Mouse (Mus musculus) embryonic facial prominence, embryonic 12.5 days (tissue): ENCODE measurements around the gene Med29. TPM values are rescaled to one million over a fixed set of nuclear protein-coding genes. Genes with fewer than 3 reads are reported as not detected.

Source experiments
- ATAC-seq: fragments of 200-750 bp; cut with Nextera tagmentation; 2 replicates; pipeline ENCODE4 v1.8.0; 2017; ENCODE audit not compliant: insufficient number of reproducible peaks, insufficient read depth, low FRiP score, low TSS enrichment
- H3K27ac ChIP-seq: fragments of 300-500 bp; sonication (generic); 2 replicates; pipeline ENCODE4 v1.5.1; 2016; ENCODE audit warnings: mild to moderate bottlenecking
- H3K27me3 ChIP-seq: fragments of 300-500 bp; sonication (generic); 2 replicates; pipeline ENCODE4 v1.6.1; 2016; ENCODE audit warnings: mild to moderate bottlenecking, moderate library complexity
- H3K36me3 ChIP-seq: fragments of 300-500 bp; sonication (generic); 2 replicates; pipeline ENCODE4 v1.6.1; 2016; ENCODE audit warnings: mild to moderate bottlenecking
- H3K4me1 ChIP-seq: fragments of 300-500 bp; sonication (generic); 2 replicates; pipeline ENCODE4 v1.6.1; 2016
- H3K4me2 ChIP-seq: fragments of 300-500 bp; sonication (generic); replicated peaks from 2 replicates; pipeline ENCODE4 v1.6.1; 2016; ENCODE audit warnings: mild to moderate bottlenecking, moderate library complexity
- H3K4me3 ChIP-seq: fragments of 300-500 bp; sonication (generic); 2 replicates; pipeline ENCODE4 v1.5.1; 2016; ENCODE audit warnings: mild to moderate bottlenecking
- H3K9ac ChIP-seq: fragments of 300-500 bp; sonication (generic); 2 replicates; pipeline ENCODE4 v1.6.1; 2016; ENCODE audit warnings: mild to moderate bottlenecking, moderate library complexity
- H3K9me3 ChIP-seq: fragments of 300-500 bp; sonication (generic); 2 replicates; pipeline ENCODE4 v1.6.1; 2016; ENCODE audit warnings: mild to moderate bottlenecking, moderate library complexity
- WGBS: fragments of 180-500 bp; shearing (Covaris S2); methylation state at CpG from one replicate; pipeline ENCODE4 v1.1.7; 2016; 5-methylcytosine and 5-hydroxymethylcytosine counted together
- polyA plus RNA-seq: library from polyadenylated mRNA; unstranded; fragments of >200 nt; fragmentation: Nextera tagmentation; extraction: Ambion mirVana; gene quantifications from 2 replicates; pipeline ENCODE4 v1.2.1, GENCODE M21; 2016

Med29 gene
- polyA plus RNA-seq, 1 experiment from 2014 or later, result 51.1 TPM

DNA sequence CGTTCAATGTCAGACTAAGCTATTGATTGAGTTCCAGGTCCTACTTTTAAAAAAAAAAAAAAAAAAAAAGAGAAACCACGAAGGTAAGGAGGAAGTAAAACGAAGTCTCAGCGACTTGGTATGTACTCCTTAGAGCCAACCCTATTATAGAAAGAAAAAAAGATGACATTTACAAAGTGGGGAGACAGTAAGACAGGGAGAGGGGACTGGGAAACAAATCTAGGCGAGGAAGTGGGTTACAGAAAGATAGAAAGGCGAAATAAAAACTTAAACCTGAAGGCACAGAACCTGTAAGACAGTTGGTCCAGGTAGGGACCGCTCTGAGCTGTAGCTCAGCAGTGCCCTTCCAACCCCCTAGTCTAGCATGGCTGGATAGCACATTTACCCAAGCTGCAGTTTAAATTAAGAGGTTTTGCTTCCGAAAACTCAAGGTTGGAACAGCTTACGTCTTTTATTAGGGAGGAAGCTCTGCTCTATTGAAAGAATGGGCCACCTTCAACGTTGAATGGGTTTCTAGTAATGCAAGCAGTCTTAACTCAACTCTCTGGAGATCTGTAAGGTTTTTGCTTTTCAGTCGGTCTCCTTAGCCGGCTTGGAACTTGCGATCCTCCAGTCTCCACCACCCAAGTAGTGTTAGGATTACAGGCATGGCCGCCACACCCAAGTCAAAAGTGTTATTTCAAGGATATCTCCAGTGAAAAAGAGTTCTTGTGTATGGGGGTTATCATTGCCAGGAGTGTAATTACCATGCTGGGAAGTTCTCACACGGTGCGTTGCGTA lies 12.1 kb downstream of the Med29 start, which contains the start of gene Zfp36:
Gene Zfp36, minus strand, starts transcription at position 17 of the 780 bp plus-strand sequence.
- 41% methylated on average over 17 of the region's 17 CpGs for WGBS
- H3K4me2 ChIP-seq, result peak within 1 kb of the TSS; percentile 93

DNA sequence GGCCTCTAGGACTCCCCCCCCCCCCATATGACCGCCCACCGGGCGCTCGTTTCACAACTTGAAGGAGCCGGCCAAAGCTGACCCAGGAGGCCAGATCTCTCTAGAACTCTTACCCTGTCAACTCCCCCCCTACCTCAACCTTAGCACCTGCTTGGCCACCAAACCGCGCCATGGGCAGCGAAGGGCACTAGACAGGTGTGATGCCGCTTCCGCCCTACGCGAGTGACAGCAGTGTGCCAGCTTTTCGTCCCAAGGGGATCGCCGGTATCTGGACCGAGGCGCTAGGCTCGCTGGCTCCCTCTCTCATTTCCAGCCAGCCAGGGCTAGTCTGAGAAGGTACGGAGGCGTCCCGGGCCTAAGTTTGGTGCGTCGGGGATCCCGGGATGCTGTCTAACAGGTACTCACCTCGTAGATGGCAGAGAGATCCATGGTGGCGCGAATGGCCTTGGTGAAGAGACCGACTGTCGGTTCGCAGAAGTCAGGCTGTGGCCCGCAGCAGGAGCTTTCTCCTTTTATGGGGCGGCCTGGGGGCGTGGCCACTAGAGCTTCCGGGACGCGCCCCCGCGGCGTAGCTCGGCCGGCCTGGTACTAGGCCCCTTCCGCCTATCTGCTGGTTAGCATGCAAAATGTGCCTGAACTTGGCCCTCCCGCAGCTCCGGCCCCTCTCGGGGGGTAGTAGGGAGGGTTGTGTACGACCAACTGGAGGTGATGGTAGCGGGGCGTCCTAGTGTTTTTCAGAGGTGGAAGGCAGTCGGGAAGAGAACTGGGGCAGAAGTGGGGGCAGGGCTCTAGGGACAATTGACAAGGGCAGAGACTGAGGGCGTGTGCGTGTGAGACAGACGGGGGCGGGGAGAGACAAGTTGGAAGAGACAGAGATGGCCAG lies 13.5 kb downstream of the Med29 start:
- Histone ChIP-seq H3K4me3 (peak overlapping the region; percentile 66), H3K4me2 (peak overlapping the region; percentile 93), H3K36me3 (peaks cover 9% of the 10 kb centered on the region; the same call in 1 of the 2 replicates), H3K9me3 (no peaks in the 10 kb centered on the region), H3K27me3 (no peaks in the 10 kb centered on the region), H3K27ac (peak overlapping the region; percentile 87), H3K4me1 (peaks cover 66% of the 10 kb centered on the region), H3K9ac (peak overlapping the region; percentile 86)
- WGBS, result 2% methylated on average over 53 of the region's 53 CpGs
- 0 out of 2 replicates have a peak, but pooled peaks have one; percentile 7 for ATAC-seq

More for the DNA sequence above, 12.1 kb downstream of the Med29 start, which contains the start of gene Zfp36:
- Histone ChIP-seq H3K4me1 (peaks cover 65% of the 10 kb centered on the region), H3K27me3 (no peaks in the 10 kb centered on the region), H3K4me3 (peak within 1 kb of the TSS; percentile 66), H3K9ac (peak within 1 kb of the TSS; percentile 86), H3K27ac (peak within 1 kb of the TSS; percentile 94), H3K9me3 (no peaks in the 10 kb centered on the region), H3K36me3 (peaks cover 14% of the 10 kb centered on the region)
- no peak for ATAC-seq

DNA sequence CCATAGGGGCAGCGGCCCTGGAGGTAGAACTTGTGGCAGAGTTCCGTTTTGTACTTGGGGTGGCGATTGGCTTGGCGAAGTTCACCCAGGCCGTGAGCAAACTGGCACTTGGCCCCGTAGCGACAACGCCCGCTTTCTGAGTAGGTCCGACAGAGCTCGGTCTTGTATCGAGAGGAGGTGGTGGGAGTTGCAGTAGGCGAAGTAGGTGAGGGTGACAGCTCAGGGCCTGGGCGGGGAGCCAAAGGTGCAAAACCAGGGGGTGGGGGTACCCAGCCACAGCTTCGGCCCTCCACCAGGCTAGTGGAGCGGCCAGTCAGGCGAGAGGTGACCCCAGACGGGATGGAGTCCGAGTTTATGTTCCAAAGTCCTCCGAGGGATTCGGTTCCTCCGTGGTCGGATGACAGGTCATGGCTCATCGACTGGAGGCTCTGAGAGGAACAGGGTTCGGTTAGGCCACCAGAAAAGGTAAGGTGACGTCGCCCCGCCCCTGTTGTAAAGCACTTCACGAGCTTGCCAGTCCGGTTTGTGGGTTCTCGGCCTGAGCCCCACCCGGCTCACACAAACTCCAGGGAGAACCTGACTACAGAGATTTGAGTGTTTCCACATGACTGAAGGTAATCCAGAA lies 14.3 kb downstream of the Med29 start:
- Histone ChIP-seq H3K4me2 (peak overlapping the region; percentile 93), H3K27ac (peak overlapping the region; percentile 87), H3K36me3 (peaks cover 9% of the 10 kb centered on the region; the same call in 1 of the 2 replicates), H3K4me1 (peaks cover 69% of the 10 kb centered on the region), H3K9me3 (no peaks in the 10 kb centered on the region), H3K27me3 (no peaks in the 10 kb centered on the region), H3K9ac (peak overlapping the region; percentile 86), H3K4me3 (peak overlapping the region; percentile 66)
- ATAC-seq, result no peak
- WGBS, result 46% methylated on average over 32 of the region's 32 CpGs

DNA sequence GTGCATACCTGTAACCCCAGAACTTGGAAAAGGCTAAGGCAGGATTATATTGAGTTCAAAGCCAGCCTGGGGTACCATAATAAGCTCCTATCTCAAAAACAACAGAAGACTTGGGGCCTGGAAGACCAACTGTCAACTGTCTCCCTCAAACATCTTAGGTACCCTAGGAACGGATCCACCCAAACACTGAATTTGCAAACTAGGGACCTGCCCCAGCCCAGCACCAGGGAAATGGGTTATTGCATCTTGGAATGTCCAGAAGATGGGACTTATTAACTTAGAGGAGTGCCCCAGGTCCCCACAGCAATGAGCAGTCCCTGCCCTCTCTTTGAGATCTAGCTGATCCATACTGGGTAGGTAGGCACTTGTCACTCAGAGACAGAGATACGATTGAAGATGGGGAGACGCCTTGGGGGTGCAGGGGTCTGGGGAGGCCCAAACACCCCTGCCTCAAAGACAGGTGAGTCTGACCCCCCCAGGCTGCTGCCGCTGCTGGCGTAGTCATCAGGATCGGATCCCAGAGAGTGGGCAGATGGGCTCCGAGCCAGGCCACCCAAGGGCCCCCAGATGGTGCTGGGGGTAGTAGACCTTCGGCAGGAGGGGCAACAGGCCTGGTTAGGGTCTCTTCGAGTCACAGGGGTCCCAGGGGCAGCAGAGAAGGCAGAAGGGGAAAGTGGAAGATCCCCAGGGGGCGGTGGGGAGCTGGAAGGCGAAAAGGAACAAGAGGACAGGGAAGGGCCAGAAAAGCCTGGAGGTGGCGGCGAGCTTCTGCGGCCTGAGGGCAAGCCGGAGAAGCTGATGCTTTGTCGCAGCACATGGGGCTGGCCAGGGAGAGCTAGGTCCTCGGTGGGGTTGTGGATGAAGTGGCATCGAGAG lies 15.1 kb downstream of the Med29 start:
- peak overlapping the region; percentile 66 for H3K4me3 ChIP-seq
- ATAC-seq, result no peak
- H3K9me3 ChIP-seq, result no peaks in the 10 kb centered on the region
- H3K27ac ChIP-seq, result peak overlapping the region; percentile 87
- H3K4me2 ChIP-seq, result peak overlapping the region; percentile 93
- peaks cover 61% of the 10 kb centered on the region for H3K4me1 ChIP-seq
- WGBS, result 68% methylated on average over 18 of the region's 18 CpGs
- peak overlapping the region; percentile 86 for H3K9ac ChIP-seq
- H3K36me3 ChIP-seq, result peaks cover 9% of the 10 kb centered on the region; the same call in 1 of the 2 replicates
- no peaks in the 10 kb centered on the region for H3K27me3 ChIP-seq

DNA sequence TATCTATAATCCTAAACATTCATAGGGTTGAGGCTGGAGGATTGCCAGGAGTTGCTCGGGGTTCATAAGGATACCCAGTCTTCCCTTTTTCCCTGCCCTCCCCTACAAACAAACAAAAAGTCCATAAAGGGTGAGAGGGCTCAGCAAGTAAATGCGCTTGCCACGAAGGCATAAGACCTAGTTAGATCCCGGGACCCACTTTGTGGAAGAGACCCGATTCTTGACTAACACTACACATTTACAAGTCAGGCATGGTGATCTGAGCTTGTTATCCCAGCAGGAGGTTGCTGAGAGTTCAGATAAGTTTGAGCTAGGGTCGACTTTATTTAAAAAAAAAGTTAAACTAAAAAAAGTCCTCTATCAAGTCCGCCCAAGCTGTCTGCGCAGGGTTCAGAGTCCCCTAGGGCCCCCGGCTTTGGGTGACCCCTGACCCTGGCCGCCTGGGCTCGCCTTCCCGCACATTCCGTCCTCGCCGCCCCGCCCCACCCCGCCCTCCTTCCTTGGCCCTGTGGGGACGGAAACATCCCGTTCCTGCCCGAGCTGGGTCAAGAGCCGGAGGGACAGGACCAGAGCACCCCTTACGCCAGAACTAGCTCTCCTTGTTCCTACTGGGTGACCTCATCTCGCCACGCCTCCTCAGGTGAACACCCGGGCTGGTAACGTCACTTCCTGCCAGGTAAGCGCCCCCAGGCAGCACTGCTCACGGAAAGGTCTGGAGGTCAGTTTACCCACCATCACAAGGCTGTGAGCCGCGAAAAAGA lies 16.3 kb downstream of the Med29 start:
- Histone ChIP-seq H3K27me3 (no peaks in the 10 kb centered on the region), H3K27ac (peak overlapping the region; percentile 94), H3K9me3 (no peaks in the 10 kb centered on the region), H3K4me2 (peak overlapping the region; percentile 74), H3K36me3 (peaks cover 9% of the 10 kb centered on the region; the same call in 1 of the 2 replicates), H3K4me1 (peaks cover 49% of the 10 kb centered on the region), H3K4me3 (peak overlapping the region; percentile 33), H3K9ac (peak overlapping the region; percentile 52)
- 3% methylated on average over 30 of the region's 30 CpGs for WGBS
- no peak for ATAC-seq

DNA sequence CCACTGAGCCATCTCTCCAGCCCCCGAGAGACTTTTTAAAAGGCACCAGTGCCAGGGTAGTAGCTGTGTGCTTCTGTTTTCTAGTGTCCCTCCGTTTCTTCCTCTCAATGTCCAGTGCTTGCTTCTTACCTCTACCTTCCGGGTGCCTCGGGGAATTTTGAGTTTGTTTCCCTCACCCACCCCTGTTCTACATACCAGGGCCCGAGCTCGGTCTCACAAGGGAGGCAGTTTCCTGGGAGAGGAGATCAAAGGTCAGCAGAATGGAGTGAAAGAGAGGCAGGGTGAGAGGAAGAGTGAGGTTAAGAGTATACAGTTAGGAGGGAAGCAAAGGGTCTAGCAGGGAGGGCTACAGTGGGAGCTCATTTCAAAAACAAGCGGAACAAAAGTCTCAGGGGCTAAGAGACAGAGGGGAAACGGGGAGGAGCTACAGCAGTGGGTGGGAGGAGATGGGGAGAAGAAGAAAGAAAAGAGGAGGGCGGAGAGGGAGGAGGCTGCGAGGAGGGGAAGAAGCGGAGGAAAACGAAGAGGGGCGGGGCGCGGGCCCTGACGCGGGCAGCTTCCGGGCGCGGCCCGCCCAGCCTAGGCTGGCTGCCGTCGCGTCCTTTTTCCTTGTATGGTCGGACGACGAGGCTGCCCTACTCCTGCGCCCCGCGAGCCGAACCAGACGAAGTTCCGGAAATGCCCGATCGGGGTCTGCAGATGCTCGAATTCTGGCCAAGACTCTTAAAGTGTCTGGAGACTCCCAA lies 17.2 kb downstream of the Med29 start:
- no peaks in the 10 kb centered on the region for H3K9me3 ChIP-seq
- H3K4me1 ChIP-seq, result peaks cover 47% of the 10 kb centered on the region
- WGBS, result under 1% methylated on average over 33 of the region's 36 CpGs
- H3K9ac ChIP-seq, result peak overlapping the region; percentile 52
- H3K36me3 ChIP-seq, result peaks cover 10% of the 10 kb centered on the region
- H3K4me3 ChIP-seq, result peak overlapping the region; percentile 33
- ATAC-seq, result peak; percentile 42
- peak overlapping the region; percentile 94 for H3K27ac ChIP-seq
- no peaks in the 10 kb centered on the region for H3K27me3 ChIP-seq
- H3K4me2 ChIP-seq, result peak overlapping the region; percentile 74

DNA sequence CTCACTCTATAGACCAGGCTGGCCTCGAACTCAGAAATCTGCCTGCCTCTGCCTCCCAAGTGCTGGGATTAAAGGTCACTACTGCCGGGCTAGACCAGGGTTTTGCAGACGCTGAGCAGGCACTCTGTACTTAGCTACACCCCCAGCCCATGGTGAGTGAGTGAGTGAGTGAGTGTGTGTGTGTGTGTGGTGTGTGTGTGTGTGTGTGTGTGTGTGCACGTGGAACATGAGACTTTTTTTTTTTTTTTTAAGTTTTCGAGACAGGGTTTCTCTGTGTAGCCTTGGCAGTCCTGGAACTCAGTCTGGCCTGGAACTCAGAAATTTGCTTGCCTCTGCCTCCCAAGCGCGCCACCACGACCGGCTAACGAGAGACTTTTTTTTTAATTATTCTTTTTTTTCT lies 17.9 kb downstream of the Med29 start:
- WGBS, result 76% methylated on average over 10 of the region's 10 CpGs
- H3K4me2 ChIP-seq, result peak overlapping the region; percentile 74; the same call in 1 of the 2 replicates

DNA sequence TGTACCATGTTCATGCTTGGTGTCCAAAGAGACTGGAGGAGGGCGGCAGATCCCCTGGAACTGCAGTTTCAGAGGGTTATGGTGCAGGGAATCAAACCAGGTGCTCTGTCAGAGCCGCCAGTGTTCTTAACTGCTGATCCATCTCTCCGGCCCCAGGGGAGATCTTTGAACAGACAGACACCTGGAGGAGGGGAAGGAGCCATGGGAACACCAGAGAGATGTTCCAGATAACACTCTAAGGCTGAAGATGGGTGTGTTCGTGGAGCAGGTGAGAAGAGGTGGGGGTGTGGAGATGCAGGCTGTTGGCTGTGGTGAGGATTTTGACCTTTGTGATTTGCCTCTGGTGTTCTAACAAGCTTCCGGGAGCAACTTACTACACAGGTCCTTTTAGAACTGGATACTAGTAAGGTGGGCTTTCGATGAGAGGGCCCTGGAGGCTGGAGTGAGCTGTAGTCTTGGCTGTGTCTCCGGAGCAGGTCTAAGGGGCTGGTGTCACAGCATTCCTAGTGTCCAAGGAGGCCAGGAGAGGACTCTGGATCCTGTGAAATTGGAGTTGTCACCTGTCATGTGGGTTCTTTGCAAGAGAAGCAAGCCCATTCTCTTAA lies 18.5 kb downstream of the Med29 start:
- no peak for ATAC-seq
- Histone ChIP-seq H3K4me1 (peaks cover 49% of the 10 kb centered on the region), H3K36me3 (peaks cover 22% of the 10 kb centered on the region), H3K4me3 (no peak overlapping the region), H3K9ac (no peak overlapping the region), H3K27ac (peak overlapping the region; percentile 74), H3K27me3 (no peaks in the 10 kb centered on the region), H3K9me3 (no peaks in the 10 kb centered on the region), H3K4me2 (peak overlapping the region; percentile 4; the same call in 1 of the 2 replicates)
- 74% methylated on average over 7 of the region's 7 CpGs for WGBS

More for the DNA sequence above, 17.9 kb downstream of the Med29 start:
- Histone ChIP-seq H3K27me3 (no peaks in the 10 kb centered on the region), H3K4me3 (no peak overlapping the region), H3K36me3 (peaks cover 16% of the 10 kb centered on the region), H3K27ac (0 out of 2 replicates have a peak overlapping the region, but pooled peaks have one; percentile 94), H3K9me3 (no peaks in the 10 kb centered on the region), H3K9ac (no peak overlapping the region), H3K4me1 (peaks cover 51% of the 10 kb centered on the region)
- no peak for ATAC-seq

DNA sequence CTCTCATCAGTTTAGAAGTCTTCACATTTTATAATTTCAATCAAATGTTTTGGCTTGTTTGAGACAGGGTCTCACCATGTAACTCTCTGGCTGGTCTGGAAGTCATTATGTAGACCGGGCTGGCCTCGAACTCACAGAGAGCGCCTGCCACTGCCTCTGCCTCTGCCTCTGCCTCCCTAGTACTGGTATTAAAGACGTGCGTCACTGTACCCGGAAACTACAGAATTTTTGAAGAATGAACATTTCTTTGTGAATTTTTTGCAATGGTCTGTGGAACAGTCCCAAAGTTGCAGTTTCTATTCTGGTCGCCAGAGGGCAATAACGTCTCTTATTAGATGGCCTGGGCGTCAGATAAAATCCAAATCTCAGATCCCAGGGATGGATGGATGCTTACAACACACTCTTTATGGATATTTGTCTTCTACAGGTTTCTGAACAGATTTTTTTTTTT lies 19.4 kb downstream of the Med29 start:
- ATAC-seq, result no peak
- H3K4me2 ChIP-seq, result peak overlapping the region; percentile 40
- no peaks in the 10 kb centered on the region for H3K27me3 ChIP-seq
- peaks cover 41% of the 10 kb centered on the region for H3K4me1 ChIP-seq
- H3K9me3 ChIP-seq, result no peaks in the 10 kb centered on the region
- H3K27ac ChIP-seq, result peak overlapping the region; percentile 96
- peaks cover 31% of the 10 kb centered on the region for H3K36me3 ChIP-seq
- H3K4me3 ChIP-seq, result peak overlapping the region; percentile 78
- WGBS, result under 1% methylated on average over 9 of the region's 9 CpGs
- 0 out of 2 replicates have a peak overlapping the region, but pooled peaks have one; percentile 22 for H3K9ac ChIP-seq
